Mouse (Mus musculus): Measurements from ENCODE around the gene Pacs2. TPM values are rescaled to one million over a fixed set of nuclear protein-coding genes. Genes with fewer than 3 reads are reported as not detected.

The Pacs2 gene
- polyA plus RNA-seq, 1 experiment from 2014 or later = 54.3 TPM

GRCm38 (mm10) chr12:113099470-113100237 lies 85.3 kb downstream of the Pacs2 start:
- H3K4me3 ChIP-seq (ENCODE audit: inconsistent target) = no peak overlapping the region
- WGBS (ENCODE audit: missing documents) = 28% methylated on average over 6 of the region's 6 CpGs

GRCm38 (mm10) chr12:113100448-113101076 lies 86.3 kb downstream of the Pacs2 start:
- Histone ChIP-seq H3K27ac (no peak overlapping the region), H3K4me3 (ENCODE audit: inconsistent target) (no peak overlapping the region), H3K79me2 (ENCODE audit: inconsistent target) (peaks cover 59% of the 10 kb centered on the region), H3K36me3 (ENCODE audit: inconsistent target) (no peaks in the 10 kb centered on the region)
- WGBS (ENCODE audit: missing documents) = 83% methylated on average over 5 of the region's 5 CpGs

More at GRCm38 (mm10) chr12:113099470-113100237, 85.3 kb downstream of the Pacs2 start:
- peaks cover 50% of the 10 kb centered on the region for H3K79me2 ChIP-seq (ENCODE audit: inconsistent target)
- no peaks in the 10 kb centered on the region for H3K36me3 ChIP-seq (ENCODE audit: inconsistent target)
- no peak overlapping the region for H3K27ac ChIP-seq

DNA sequence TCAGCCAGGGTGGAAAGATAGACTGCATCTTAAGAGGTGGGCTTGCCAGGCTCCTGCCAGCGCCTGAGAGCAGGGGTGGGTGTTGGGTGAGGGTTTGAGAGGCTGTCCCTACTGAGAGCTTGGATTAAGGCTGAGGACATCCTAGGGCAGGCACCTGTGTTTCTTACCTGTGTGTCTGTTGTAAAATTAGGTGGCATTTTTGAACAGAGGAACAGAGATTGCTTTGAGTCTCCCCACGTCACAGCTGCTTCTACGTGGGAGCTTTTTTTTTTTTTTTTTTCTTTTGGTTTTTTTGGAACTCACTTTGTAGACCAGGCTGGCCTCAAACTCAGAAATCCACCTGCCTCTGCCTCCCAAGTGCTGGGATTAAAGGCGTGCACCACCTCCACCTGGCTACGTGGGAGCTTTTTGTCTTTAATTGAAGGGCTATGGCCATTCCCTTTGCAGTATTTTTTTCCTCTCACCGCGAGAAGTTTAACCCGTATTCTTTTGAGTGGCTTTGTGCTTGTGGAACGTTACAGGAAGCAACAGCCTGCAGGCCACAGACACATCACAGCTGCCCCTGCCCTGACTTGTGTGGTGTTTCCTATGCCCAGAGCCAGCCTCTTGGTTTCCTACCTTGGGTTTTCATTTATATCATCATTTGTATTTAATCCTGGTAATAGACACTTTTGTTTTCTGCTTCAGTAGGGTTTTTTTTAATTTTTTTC lies 87.1 kb downstream of the Pacs2 start:
- Histone ChIP-seq H3K4me3 (ENCODE audit: inconsistent target) (no peak overlapping the region), H3K27ac (no peak overlapping the region), H3K36me3 (ENCODE audit: inconsistent target) (no peaks in the 10 kb centered on the region), H3K79me2 (ENCODE audit: inconsistent target) (peaks cover 67% of the 10 kb centered on the region)
- WGBS (ENCODE audit: missing documents) = 60% methylated on average over 8 of the region's 9 CpGs

DNA sequence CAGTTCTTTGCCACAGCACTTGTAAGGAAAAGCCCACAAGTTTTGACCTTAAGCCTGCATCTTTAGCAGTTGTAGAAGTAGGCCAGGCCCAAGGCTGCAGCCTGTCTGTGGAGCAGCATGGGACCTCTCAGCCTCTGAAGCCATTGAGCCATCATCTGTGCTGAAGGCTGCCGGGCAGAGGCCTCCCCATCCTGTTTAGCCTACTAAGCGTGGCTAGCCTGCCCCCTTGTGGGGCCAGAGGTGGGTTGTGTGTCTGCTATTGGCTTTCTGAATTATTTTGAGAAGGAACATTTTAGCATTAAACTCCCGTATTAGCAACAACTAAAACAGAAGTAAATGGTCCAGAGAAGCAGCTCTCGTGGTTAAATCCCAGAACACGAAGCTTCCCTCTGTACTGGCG lies 88.2 kb downstream of the Pacs2 start:
- Histone ChIP-seq H3K79me2 (ENCODE audit: inconsistent target) (peaks cover 78% of the 10 kb centered on the region), H3K36me3 (ENCODE audit: inconsistent target) (no peaks in the 10 kb centered on the region), H3K4me3 (ENCODE audit: inconsistent target) (no peak overlapping the region), H3K27ac (no peak overlapping the region)
- WGBS (ENCODE audit: missing documents) = 36% methylated on average over 6 of the region's 6 CpGs

- H3K27ac ChIP-seq = no peak overlapping the region
- 80% methylated on average over 8 of the region's 8 CpGs for WGBS (ENCODE audit: missing documents)
Observed at GRCm38 (mm10) chr12:113103846-113104451, 89.6 kb downstream of the Pacs2 start.

DNA sequence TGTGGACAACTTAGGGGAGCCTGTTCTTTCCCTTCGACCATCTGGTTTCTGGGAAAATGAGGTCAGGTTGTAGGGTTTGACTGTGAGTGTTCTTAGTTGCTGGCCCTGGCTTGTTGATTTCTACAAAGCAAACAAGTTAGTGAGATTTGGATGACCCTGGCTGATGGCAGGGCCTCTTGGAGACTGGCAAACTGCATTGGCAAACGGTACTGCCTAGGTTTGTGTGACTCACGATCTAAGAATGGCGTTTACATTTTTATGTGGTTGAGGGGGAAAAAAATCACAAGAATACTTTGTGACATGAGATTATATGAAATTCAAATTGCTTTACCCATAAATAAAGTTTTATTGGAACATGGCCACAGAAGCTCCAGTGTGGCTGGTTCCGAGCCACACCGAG lies 92.1 kb downstream of the Pacs2 start:
- Histone ChIP-seq H3K36me3 (ENCODE audit: inconsistent target) (no peaks in the 10 kb centered on the region), H3K79me2 (ENCODE audit: inconsistent target) (peaks cover 90% of the 10 kb centered on the region), H3K27ac (no peak overlapping the region), H3K4me3 (ENCODE audit: inconsistent target) (no peak overlapping the region)
- WGBS (ENCODE audit: missing documents) = 94% methylated on average over 6 of the region's 6 CpGs

More at GRCm38 (mm10) chr12:113103846-113104451, 89.6 kb downstream of the Pacs2 start:
- Histone ChIP-seq H3K36me3 (ENCODE audit: inconsistent target) (no peaks in the 10 kb centered on the region), H3K79me2 (ENCODE audit: inconsistent target) (peaks cover 91% of the 10 kb centered on the region), H3K4me3 (ENCODE audit: inconsistent target) (no peak overlapping the region)

DNA sequence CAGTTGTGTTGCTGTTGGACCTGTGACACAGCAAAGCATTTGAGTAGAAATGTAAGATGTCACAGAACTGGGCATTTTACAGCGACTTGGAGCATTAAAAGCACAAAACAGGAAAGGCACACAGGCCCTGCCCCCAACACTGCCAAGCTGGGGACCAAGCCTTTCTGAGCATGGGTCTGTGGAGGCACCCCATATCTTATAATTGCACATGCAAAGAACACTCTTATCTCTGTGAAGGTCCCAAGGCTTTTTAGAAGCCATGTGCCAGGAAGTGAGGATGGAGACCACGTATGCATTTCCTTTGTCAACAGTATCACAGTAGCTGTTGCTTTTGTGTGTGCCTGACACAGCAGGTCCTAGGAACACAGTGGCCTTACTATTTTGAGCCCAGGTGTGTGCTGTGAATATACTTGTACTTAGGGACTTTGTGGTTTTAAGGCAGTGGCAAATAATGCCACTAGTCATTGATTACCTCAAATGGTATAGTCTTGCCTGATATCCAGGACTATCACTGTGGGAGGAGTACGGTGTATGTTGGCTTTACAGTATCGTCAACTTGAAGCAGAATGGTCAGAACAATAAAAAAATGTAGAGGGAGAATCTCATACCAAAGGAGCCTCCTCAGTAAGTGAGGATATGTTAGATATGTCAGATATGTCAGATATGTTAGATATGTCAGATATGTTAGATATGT lies 93.3 kb downstream of the Pacs2 start:
- 68% methylated on average over 4 of the region's 4 CpGs for WGBS (ENCODE audit: missing documents)
- Histone ChIP-seq H3K27ac (no peak overlapping the region), H3K4me3 (ENCODE audit: inconsistent target) (no peak overlapping the region), H3K79me2 (ENCODE audit: inconsistent target) (peaks cover 97% of the 10 kb centered on the region), H3K36me3 (ENCODE audit: inconsistent target) (no peaks in the 10 kb centered on the region)

- no peak overlapping the region for H3K4me3 ChIP-seq (ENCODE audit: inconsistent target)
- no peaks in the 10 kb centered on the region for H3K36me3 ChIP-seq (ENCODE audit: inconsistent target)
- H3K27ac ChIP-seq = no peak overlapping the region
- H3K79me2 ChIP-seq (ENCODE audit: inconsistent target) = peaks cover 86% of the 10 kb centered on the region
- 95% methylated on average over 17 of the region's 17 CpGs for WGBS (ENCODE audit: missing documents)
Observed at GRCm38 (mm10) chr12:113108528-113109283, 94.4 kb downstream of the Pacs2 start.

DNA sequence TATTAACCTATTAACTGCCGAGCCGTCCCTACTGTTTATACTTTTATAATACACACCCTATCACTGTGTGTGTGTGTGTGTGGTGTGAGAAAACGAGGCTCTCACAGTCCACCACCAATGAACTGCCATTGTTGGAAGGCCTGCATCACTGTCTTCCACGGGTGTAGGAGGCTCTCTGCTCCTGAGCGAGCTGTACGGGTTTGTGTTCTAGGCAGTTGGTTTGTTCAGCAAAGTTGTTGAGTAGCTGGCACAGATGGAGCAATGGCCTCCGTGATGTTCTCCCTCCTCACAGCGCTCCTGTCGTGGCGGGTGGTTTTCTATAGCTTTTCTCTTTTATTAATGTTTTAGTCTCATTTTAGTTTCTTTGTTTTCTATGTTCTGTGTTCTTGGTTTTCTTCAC lies 95.5 kb downstream of the Pacs2 start:
- peaks cover 75% of the 10 kb centered on the region for H3K79me2 ChIP-seq (ENCODE audit: inconsistent target)
- no peaks in the 10 kb centered on the region for H3K36me3 ChIP-seq (ENCODE audit: inconsistent target)
- H3K4me3 ChIP-seq (ENCODE audit: inconsistent target) = no peak overlapping the region
- H3K27ac ChIP-seq = no peak overlapping the region
- WGBS (ENCODE audit: missing documents) = 95% methylated on average over 9 of the region's 10 CpGs

DNA sequence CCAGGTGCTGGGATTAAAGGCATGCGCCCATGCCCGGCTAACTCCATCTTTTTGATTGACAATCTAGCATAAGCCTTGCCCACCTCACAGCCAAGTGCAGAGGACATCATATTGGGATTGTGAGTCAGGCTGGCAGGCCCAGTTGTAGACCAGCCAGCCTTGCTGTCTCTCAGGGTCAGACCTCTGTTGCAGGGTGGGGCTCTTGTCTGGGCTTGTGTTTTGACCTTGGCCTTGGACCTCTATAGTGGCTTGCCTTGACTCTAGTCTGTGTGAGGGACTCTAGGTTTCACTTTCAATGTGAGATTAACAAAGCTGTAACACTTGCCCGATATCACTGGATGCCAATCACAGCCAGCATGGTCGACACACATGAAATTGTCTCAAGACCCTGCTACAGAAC lies 99.8 kb downstream of the Pacs2 start:
- Histone ChIP-seq H3K4me3 (ENCODE audit: inconsistent target) (no peak overlapping the region), H3K27ac (no peak overlapping the region), H3K79me2 (ENCODE audit: inconsistent target) (peaks cover 32% of the 10 kb centered on the region), H3K36me3 (ENCODE audit: inconsistent target) (peaks cover 18% of the 10 kb centered on the region; the same call in 1 of the 2 replicates)
- WGBS (ENCODE audit: missing documents) = 96% methylated on average over 4 of the region's 4 CpGs

DNA sequence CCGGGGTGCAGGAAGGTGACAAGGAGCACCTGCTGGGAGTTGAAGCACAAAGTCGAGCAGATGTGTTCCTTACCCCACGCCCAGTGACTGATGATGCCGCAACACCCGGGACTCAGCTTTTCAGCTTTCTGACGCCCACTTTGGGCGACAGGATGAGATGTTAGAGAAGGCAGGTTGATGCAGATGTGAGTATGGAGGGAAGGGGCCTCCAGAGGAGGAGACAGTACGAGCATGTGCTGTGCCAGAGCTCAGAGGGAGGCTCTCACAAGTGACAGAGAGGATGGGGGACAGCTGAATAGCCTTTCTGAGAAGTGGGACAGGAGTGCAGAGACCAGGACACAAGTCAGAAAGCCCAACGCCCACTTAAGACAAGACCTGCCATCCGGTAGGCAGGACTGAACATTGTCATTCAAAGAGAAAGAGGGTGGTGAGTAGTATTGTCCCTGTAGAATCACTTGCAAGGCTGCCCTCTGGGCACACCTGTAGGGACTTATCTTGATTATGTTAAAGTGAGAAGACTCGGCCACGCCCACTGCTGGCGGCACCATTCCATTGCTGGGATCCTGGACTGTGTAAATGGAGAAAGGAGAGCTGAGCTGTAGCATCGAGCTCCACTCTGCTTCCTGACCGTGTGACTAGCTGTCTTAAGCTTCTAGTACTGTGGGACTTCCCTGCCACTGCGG lies 100.7 kb downstream of the Pacs2 start:
- WGBS (ENCODE audit: missing documents) = 89% methylated on average over 15 of the region's 16 CpGs
- H3K79me2 ChIP-seq (ENCODE audit: inconsistent target) = peaks cover 23% of the 10 kb centered on the region

GRCm38 (mm10) chr12:113119516-113120410 lies 105.5 kb downstream of the Pacs2 start:
- Histone ChIP-seq H3K36me3 (ENCODE audit: inconsistent target) (peaks cover 50% of the 10 kb centered on the region), H3K4me3 (ENCODE audit: inconsistent target) (no peak overlapping the region)
- 91% methylated on average over 20 of the region's 20 CpGs for WGBS (ENCODE audit: missing documents)

More for the DNA sequence above, 100.7 kb downstream of the Pacs2 start:
- H3K4me3 ChIP-seq (ENCODE audit: inconsistent target) = no peak overlapping the region
- peaks cover 18% of the 10 kb centered on the region; the same call in 1 of the 2 replicates for H3K36me3 ChIP-seq (ENCODE audit: inconsistent target)
- H3K27ac ChIP-seq = no peak overlapping the region

More at GRCm38 (mm10) chr12:113119516-113120410, 105.5 kb downstream of the Pacs2 start:
- H3K79me2 ChIP-seq (ENCODE audit: inconsistent target) = no peaks in the 10 kb centered on the region
- H3K27ac ChIP-seq = no peak overlapping the region
